Mouse (Mus musculus): ENCODE data around the gene Rbms2. TPM values are rescaled to one million over a fixed set of nuclear protein-coding genes. Genes with fewer than 3 reads are reported as not detected.
"Not testable (repeated sequence)": the region's sequence is repeated elsewhere in the genome, so short reads cannot be mapped to it uniquely, and the experiment has no call there.

The Rbms2 gene
- polyA plus RNA-seq (2016; fragmentation: Nextera tagmentation; extraction: Ambion mirVana): 22.5 and 25.5 TPM in 2 replicates

- Histone ChIP-seq H3K27ac (peak within 1 kb of the TSS; percentile 62), H3K9me3 (replicated peaks) (no peaks in the 10 kb centered on the region), H3K9ac (no peak within 1 kb of the TSS), H3K27me3 (no peaks in the 10 kb centered on the region), H3K36me3 (no peaks in the 10 kb centered on the region), H3K4me2 (replicated peaks) (peak within 1 kb of the TSS; percentile 25), H3K4me3 (peak within 1 kb of the TSS; percentile 6; the same call in 1 of the 2 replicates), H3K4me1 (peaks cover 8% of the 10 kb centered on the region)
- ATAC-seq (ENCODE audit: low FRiP score): no peak
- 4% methylated on average over 6 of the region's 6 CpGs for WGBS
These were observed at the start of gene Rbms2 for GRCm38 (mm10) chr10:128179989-128180388. Gene Rbms2 (minus strand): TSS chr10:128180297.

- Histone ChIP-seq H3K4me1 (peaks cover 3% of the 10 kb centered on the region), H3K9ac (no peak overlapping the region), H3K27ac (no peak overlapping the region), H3K27me3 (no peaks in the 10 kb centered on the region), H3K4me2 (replicated peaks) (no peak overlapping the region), H3K9me3 (replicated peaks) (no peaks in the 10 kb centered on the region), H3K36me3 (no peaks in the 10 kb centered on the region), H3K4me3 (no peak overlapping the region)
- no peak for ATAC-seq (ENCODE audit: low FRiP score)
- 95% methylated on average over 8 of the region's 8 CpGs for whole genome bisulfite sequencing
These were observed 47.9 kb upstream of the Rbms2 start for GRCm38 (mm10) chr10:128228009-128228408.

GRCm38 (mm10) chr10:128227592-128227991 is 47.5 kb upstream of the Rbms2 start:
- Histone ChIP-seq H3K4me3 (no peak overlapping the region), H3K36me3 (no peaks in the 10 kb centered on the region), H3K27me3 (no peaks in the 10 kb centered on the region), H3K4me1 (no peaks in the 10 kb centered on the region), H3K9me3 (replicated peaks) (no peaks in the 10 kb centered on the region), H3K4me2 (replicated peaks) (no peak overlapping the region), H3K9ac (no peak overlapping the region), H3K27ac (no peak overlapping the region)
- WGBS: 88% methylated on average over 9 of the region's 9 CpGs
- no peak for ATAC-seq (ENCODE audit: low FRiP score)

GRCm38 (mm10) chr10:128225538-128225937 is 45.4 kb upstream of the Rbms2 start, which contains the start of gene Mip:
Gene Mip (plus strand): TSS chr10:128225838.
- H3K4me3 ChIP-seq: no peak within 1 kb of the TSS
- ATAC-seq (ENCODE audit: low FRiP score): no peak
- H3K27ac ChIP-seq: no peak within 1 kb of the TSS

GRCm38 (mm10) chr10:128225064-128225463 is 45.0 kb upstream of the Rbms2 start:
- Histone ChIP-seq H3K27ac (no peak overlapping the region), H3K9ac (no peak overlapping the region), H3K9me3 (replicated peaks) (no peaks in the 10 kb centered on the region), H3K4me3 (no peak overlapping the region), H3K27me3 (no peaks in the 10 kb centered on the region; the same call in 1 of the 2 replicates), H3K36me3 (no peaks in the 10 kb centered on the region), H3K4me1 (no peaks in the 10 kb centered on the region), H3K4me2 (replicated peaks) (no peak overlapping the region)
- WGBS: 53% methylated on average over 5 of the region's 5 CpGs
- ATAC-seq (ENCODE audit: low FRiP score): no peak

More at GRCm38 (mm10) chr10:128225538-128225937, 45.4 kb upstream of the Rbms2 start, which contains the start of gene Mip:
- H3K9me3 ChIP-seq (replicated peaks): no peaks in the 10 kb centered on the region
- H3K4me2 ChIP-seq (replicated peaks): no peak within 1 kb of the TSS
- no peak within 1 kb of the TSS for H3K9ac ChIP-seq
- H3K36me3 ChIP-seq: no peaks in the 10 kb centered on the region
- H3K27me3 ChIP-seq: no peaks in the 10 kb centered on the region
- WGBS: 44% methylated on average over 4 of the region's 4 CpGs
- no peaks in the 10 kb centered on the region for H3K4me1 ChIP-seq

- H3K9ac ChIP-seq: no peak overlapping the region
- WGBS: 59% methylated on average over 16 of the region's 16 CpGs
- H3K36me3 ChIP-seq: no peaks in the 10 kb centered on the region
- H3K9me3 ChIP-seq (replicated peaks): no peaks in the 10 kb centered on the region
- no peak overlapping the region for H3K4me3 ChIP-seq
- ATAC-seq (ENCODE audit: low FRiP score): no peak
- no peaks in the 10 kb centered on the region for H3K4me1 ChIP-seq
- H3K27me3 ChIP-seq: no peaks in the 10 kb centered on the region; the same call in 1 of the 2 replicates
- no peak overlapping the region for H3K27ac ChIP-seq
- no peak overlapping the region for H3K4me2 ChIP-seq (replicated peaks)
These were observed 41.6 kb upstream of the Rbms2 start for GRCm38 (mm10) chr10:128221533-128222286.

- Histone ChIP-seq H3K4me1 (no peaks in the 10 kb centered on the region), H3K27ac (no peak overlapping the region), H3K4me3 (no peak overlapping the region), H3K36me3 (no peaks in the 10 kb centered on the region), H3K9ac (no peak overlapping the region), H3K9me3 (replicated peaks) (no peaks in the 10 kb centered on the region), H3K27me3 (peaks cover under 1% of the 10 kb centered on the region), H3K4me2 (replicated peaks) (no peak overlapping the region)
- 94% methylated on average over 18 of the region's 18 CpGs for WGBS
- ATAC-seq (ENCODE audit: low FRiP score): no peak
These were observed 38.5 kb upstream of the Rbms2 start for GRCm38 (mm10) chr10:128218387-128219117.

- H3K27me3 ChIP-seq: peaks cover 3% of the 10 kb centered on the region; the same call in 1 of the 2 replicates
- H3K27ac ChIP-seq: no peak overlapping the region
- no peaks in the 10 kb centered on the region for H3K9me3 ChIP-seq (replicated peaks)
- no peaks in the 10 kb centered on the region for H3K36me3 ChIP-seq
- no peak overlapping the region for H3K9ac ChIP-seq
- no peak overlapping the region for H3K4me3 ChIP-seq
- H3K4me2 ChIP-seq (replicated peaks): no peak overlapping the region
- ATAC-seq (ENCODE audit: low FRiP score): no peak
- WGBS: 90% methylated on average over 5 of the region's 5 CpGs
- H3K4me1 ChIP-seq: peaks cover 9% of the 10 kb centered on the region
These were observed 34.9 kb upstream of the Rbms2 start for GRCm38 (mm10) chr10:128214981-128215380.

- H3K27me3 ChIP-seq; H3K4me2 ChIP-seq (replicated peaks): not testable (repeated sequence)
- WGBS: 90% methylated on average over 4 of the region's 4 CpGs
These were observed 34.0 kb upstream of the Rbms2 start for GRCm38 (mm10) chr10:128214112-128214511.

GRCm38 (mm10) chr10:128212871-128213323 is 32.8 kb upstream of the Rbms2 start:
- H3K4me2 ChIP-seq (replicated peaks): peak overlapping the region; percentile 45
- H3K9ac ChIP-seq: no peak overlapping the region
- no peaks in the 10 kb centered on the region for H3K36me3 ChIP-seq
- no peaks in the 10 kb centered on the region for H3K9me3 ChIP-seq (replicated peaks)
- peaks cover 3% of the 10 kb centered on the region; the same call in 1 of the 2 replicates for H3K27me3 ChIP-seq
- WGBS: 2% methylated on average over 18 of the region's 18 CpGs
- H3K27ac ChIP-seq: no peak overlapping the region
- H3K4me3 ChIP-seq: peak overlapping the region; percentile 25
- ATAC-seq (ENCODE audit: low FRiP score): 0 out of 2 replicates have a peak, but pooled peaks have one; percentile 38
- peaks cover 9% of the 10 kb centered on the region for H3K4me1 ChIP-seq

More at GRCm38 (mm10) chr10:128214112-128214511, 34.0 kb upstream of the Rbms2 start:
- ATAC-seq (ENCODE audit: low FRiP score); H3K4me1 ChIP-seq; H3K9ac ChIP-seq; H3K36me3 ChIP-seq; H3K27ac ChIP-seq; H3K9me3 ChIP-seq (replicated peaks); H3K4me3 ChIP-seq: not testable (repeated sequence)

- Histone ChIP-seq H3K27me3 (peaks cover 3% of the 10 kb centered on the region; the same call in 1 of the 2 replicates), H3K4me3 (peak overlapping the region; percentile 59), H3K4me2 (replicated peaks) (peak overlapping the region; percentile 90), H3K27ac (no peak overlapping the region), H3K4me1 (peaks cover 9% of the 10 kb centered on the region), H3K36me3 (no peaks in the 10 kb centered on the region), H3K9me3 (replicated peaks) (no peaks in the 10 kb centered on the region), H3K9ac (no peak overlapping the region)
- 56% methylated on average over 6 of the region's 6 CpGs for WGBS
- ATAC-seq (ENCODE audit: low FRiP score): peak; percentile 12; the same call in 1 of the 2 replicates
These were observed 32.1 kb upstream of the Rbms2 start for GRCm38 (mm10) chr10:128212148-128212547.

Measured in hindbrain, embryonic 12.5 days (tissue).